Mouse (Mus musculus) liver, embryonic 14.5 days (tissue): ENCODE data around the gene Jup. TPM values are rescaled to one million over a fixed set of nuclear protein-coding genes. Genes with fewer than 3 reads are reported as not detected.
"Not testable (repeated sequence)": the region's sequence is repeated elsewhere in the genome, so short reads cannot be mapped to it uniquely, and the experiment has no call there.

Source experiments
- ATAC-seq: fragments of 200-750 bp; cut with Nextera tagmentation; 2 replicates; pipeline ENCODE4 v1.8.0; 2017; ENCODE audit warnings: moderate number of reproducible peaks, mild to moderate bottlenecking, moderate library complexity; ENCODE audit not compliant: insufficient read depth
- DNase-seq, 3 experiments: peaks; one replicate each; pipeline ENCODE4 v3.0.0-alpha.2; 2012 to 2013; ENCODE audit warnings: low read depth in 3 of 3, low spot score in 3 of 3
- H3K27ac ChIP-seq: fragments of 300-500 bp; sonication (generic); 2 replicates; pipeline ENCODE4 v1.5.1; 2014; ENCODE audit warnings: moderate library complexity, mild to moderate bottlenecking, control low read depth, inconsistent platforms
- H3K27me3 ChIP-seq: fragments of 300-500 bp; sonication (generic); 2 replicates; pipeline ENCODE4 v1.6.1; 2014; ENCODE audit warnings: mild to moderate bottlenecking, low read length, moderate library complexity; ENCODE audit not compliant: control insufficient read depth, insufficient read depth
- H3K36me3 ChIP-seq: fragments of 300-500 bp; sonication (generic); replicated peaks from 2 replicates; pipeline ENCODE4 v1.6.1; 2014; ENCODE audit warnings: low read depth; ENCODE audit not compliant: control insufficient read depth, insufficient read depth
- H3K4me1 ChIP-seq, 2 experiments: fragments of 200-500 bp in 1 of 2; fragments of 300-500 bp in 1 of 2; sonication (generic) in 1 of 2; replicated peaks; 2 replicates each; pipeline ENCODE4 v1.6.1; 2012 to 2014; ENCODE audit warnings: antibody characterized with exemption in 1 of 2, inconsistent platforms in 1 of 2, low read length in 1 of 2; ENCODE audit not compliant: control insufficient read depth in 2 of 2, insufficient read depth in 2 of 2
- H3K4me2 ChIP-seq: fragments of 300-500 bp; sonication (generic); 2 replicates; pipeline ENCODE4 v1.6.1; 2014; ENCODE audit warnings: low read depth, mild to moderate bottlenecking, control low read depth, moderate library complexity
- H3K4me3 ChIP-seq, 2 experiments: fragments of 200-500 bp in 1 of 2; fragments of 300-500 bp in 1 of 2; sonication (generic) in 1 of 2; 2 replicates each; pipeline ENCODE4 v1.5.1; 2012 to 2014; ENCODE audit warnings: low read depth in 2 of 2, low read length in 2 of 2, mild to moderate bottlenecking in 2 of 2, control low read depth in 1 of 2, inconsistent platforms in 1 of 2, moderate library complexity in 1 of 2; ENCODE audit not compliant: insufficient read depth in 1 of 2
- H3K9ac ChIP-seq: fragments of 300-500 bp; sonication (generic); replicated peaks from 2 replicates; pipeline ENCODE4 v1.6.1; 2014; ENCODE audit warnings: mild to moderate bottlenecking, control low read depth, moderate library complexity
- H3K9me3 ChIP-seq: fragments of 300-500 bp; sonication (generic); 2 replicates; pipeline ENCODE4 v1.6.1; 2016; ENCODE audit warnings: low read length, mixed read lengths; ENCODE audit not compliant: control insufficient read depth
- CTCF ChIP-seq: IDR thresholded peaks from 2 replicates; pipeline ENCODE4 v1.5.1; 2016; ENCODE audit warnings: antibody characterized with exemption, low read depth, control low read depth
- EP300 ChIP-seq: IDR thresholded peaks from 2 replicates; pipeline ENCODE4 v1.6.1; 2016; ENCODE audit warnings: antibody characterized with exemption, low read depth
- WGBS: fragments of 180-500 bp; shearing (Covaris S2); extraction: QIAGEN DNeasy Blood & Tissue Kit; methylation state at CpG from one replicate; pipeline ENCODE4 v1.1.7; 2014; ENCODE audit not compliant: insufficient replicate concordance; 5-methylcytosine and 5-hydroxymethylcytosine counted together
- polyA plus RNA-seq, 2 experiments: library from polyadenylated mRNA; depleted of rRNA in 1 of 2; stranded (reverse) in 1 of 2; unstranded in 1 of 2; fragments of >200 nt; fragmentation: Nextera tagmentation in 1 of 2; extraction: Ambion mirVana in 1 of 2; gene quantifications; 2 replicates each; pipeline versions ENCODE4 v1.2.1 to v1.2.3; 2012 to 2014

Gene Jup
- polyA plus RNA-seq, 2 experiments: 8.5 to 8.6 TPM

DNA sequence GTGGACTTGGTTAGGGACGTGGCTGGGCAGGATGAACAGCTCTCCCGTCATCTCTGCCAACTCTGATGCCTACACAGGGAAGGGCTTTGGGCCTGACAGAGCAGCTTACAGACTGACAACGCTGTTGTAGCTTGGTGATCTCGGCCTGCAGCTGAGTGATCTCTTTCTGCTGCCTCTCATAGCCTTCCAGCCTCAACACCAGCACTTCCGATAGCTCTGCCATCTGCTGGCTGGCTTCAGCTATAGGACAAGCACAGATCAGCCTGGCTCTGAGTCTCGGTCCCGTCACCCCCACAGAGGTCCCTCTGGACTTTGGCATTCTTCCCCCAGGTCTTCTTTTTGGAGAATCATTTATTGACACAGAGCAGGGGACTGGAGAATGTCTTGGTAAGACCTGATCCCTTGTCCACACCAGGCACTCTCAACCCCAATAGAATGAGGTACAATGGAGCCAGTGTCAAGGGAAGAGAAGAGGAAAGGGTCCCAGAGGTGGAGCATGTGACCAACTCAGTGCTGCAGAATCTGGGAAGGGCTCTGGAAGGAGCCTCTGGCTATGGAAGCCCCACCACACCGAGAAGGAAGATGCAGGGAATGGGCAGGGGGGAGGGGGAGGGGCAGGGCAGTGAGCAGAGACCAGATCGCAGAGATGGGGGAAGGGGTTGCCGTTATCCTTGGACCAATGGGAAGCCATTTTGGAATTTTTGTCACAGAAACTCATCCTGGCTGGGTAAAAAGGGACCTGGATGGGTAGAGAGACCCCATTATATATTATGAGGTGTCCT lies 45.3 kb downstream of the Jup start:
- Histone ChIP-seq H3K27ac (no peak overlapping the region), H3K4me2 (no peak overlapping the region), H3K9ac (no peak overlapping the region), H3K4me1 (no peaks in the 10 kb centered on the region), H3K27me3 (peaks cover 43% of the 10 kb centered on the region), H3K4me3 (no peak overlapping the region), H3K36me3 (no peaks in the 10 kb centered on the region), H3K9me3 (no peaks in the 10 kb centered on the region)
- ATAC-seq: no peak
- no peak for TF ChIP-seq EP300
- TF ChIP-seq CTCF: peak; percentile 60
- no peak for DNase-seq
- WGBS: 23% methylated on average over 10 of the region's 10 CpGs

DNA sequence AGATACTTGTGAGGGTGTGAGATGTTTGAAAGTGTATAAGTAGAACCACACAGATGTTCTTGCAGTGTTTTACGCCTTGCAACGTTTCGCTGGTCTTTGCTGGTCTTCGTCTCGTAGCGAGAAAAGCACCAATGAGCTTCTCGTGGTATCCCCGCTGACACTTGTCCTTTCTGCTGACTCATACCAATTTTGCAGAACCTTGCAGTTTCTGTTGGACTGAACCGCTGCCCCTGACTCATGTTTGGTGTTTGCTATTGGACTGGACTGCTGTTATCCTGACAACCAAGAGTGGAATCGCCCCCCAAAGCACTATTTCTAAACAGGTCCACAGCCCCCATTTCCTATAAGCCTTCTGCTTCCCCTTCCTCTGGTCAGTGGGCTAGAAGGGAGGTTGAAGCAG lies 53.3 kb downstream of the Jup start:
- H3K27me3 ChIP-seq: no peaks in the 10 kb centered on the region
- H3K4me3 ChIP-seq: no peak overlapping the region
- H3K9ac ChIP-seq: no peak overlapping the region
- 48% methylated on average over 10 of the region's 10 CpGs for WGBS
- DNase-seq (no peak), ATAC-seq (no peak)
- no peaks in the 10 kb centered on the region for H3K36me3 ChIP-seq
- H3K9me3 ChIP-seq: no peaks in the 10 kb centered on the region
- no peaks in the 10 kb centered on the region for H3K4me1 ChIP-seq
- TF ChIP-seq EP300 (no peak), CTCF (no peak)
- H3K4me2 ChIP-seq: no peak overlapping the region
- H3K27ac ChIP-seq: no peak overlapping the region

DNA sequence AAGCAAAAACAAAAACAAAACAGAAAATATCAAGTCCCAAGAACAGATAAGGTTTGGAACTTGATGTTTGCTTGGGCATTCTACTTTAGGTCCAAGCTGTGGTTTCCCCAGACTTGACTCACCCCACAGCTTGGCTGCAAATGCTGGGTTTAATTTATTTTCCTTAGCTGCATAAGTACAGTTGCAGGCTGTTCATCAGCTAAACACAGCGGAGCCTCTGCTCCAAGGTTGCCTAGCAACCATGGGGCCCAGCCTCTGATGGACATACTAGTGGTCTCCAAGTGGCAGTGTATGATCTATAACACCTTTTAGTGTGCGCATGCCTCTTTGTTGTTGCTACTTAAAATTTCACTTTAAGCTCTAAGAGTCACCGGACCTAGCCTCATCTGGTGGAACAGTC lies 61.8 kb downstream of the Jup start:
- Histone ChIP-seq H3K4me2 (no peak overlapping the region), H3K9me3 (no peaks in the 10 kb centered on the region), H3K27ac (no peak overlapping the region), H3K36me3 (no peaks in the 10 kb centered on the region), H3K9ac (no peak overlapping the region), H3K27me3 (no peaks in the 10 kb centered on the region), H3K4me3 (no peak overlapping the region), H3K4me1 (no peaks in the 10 kb centered on the region)
- 64% methylated on average over 3 of the region's 3 CpGs for WGBS
- TF ChIP-seq CTCF: no peak
- no peak for TF ChIP-seq EP300
- ATAC-seq (no peak), DNase-seq (no peak)

DNA sequence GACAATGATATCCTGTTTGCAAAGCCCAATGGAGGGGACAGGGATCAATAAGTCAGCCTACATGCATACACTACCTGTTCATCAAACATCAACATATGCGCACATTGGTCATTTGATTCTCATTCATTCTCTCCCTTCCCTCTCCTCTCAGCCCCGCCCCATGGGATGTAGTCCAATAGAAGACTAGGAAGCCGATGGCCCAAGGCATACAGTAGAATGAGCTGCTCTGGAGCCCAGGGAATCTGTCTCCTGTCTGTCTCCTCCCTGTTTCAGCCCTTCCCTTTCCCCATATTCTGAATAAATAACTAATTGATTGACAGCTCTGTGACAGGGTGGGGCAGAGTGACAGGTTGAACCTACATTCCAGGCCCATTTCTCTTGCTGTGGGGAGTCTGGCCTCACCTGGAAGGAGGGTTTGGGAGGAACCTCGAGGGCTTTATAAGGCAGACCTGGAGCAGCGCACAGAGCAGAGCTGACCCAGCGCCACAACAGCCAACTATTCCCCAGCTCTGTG lies 63.6 kb downstream of the Jup start, which contains the start of gene Gast:
Gene Gast, plus strand, starts transcription at position 464 of the 514 bp plus-strand sequence.
- TF ChIP-seq CTCF (no peak), EP300 (no peak)
- Histone ChIP-seq H3K36me3 (no peaks in the 10 kb centered on the region), H3K27me3 (no peaks in the 10 kb centered on the region), H3K9me3 (no peaks in the 10 kb centered on the region), H3K27ac (no peak within 1 kb of the TSS), H3K4me2 (no peak within 1 kb of the TSS), H3K4me1 (no peaks in the 10 kb centered on the region), H3K9ac (no peak within 1 kb of the TSS), H3K4me3 (no peak within 1 kb of the TSS)
- ATAC-seq (no peak), DNase-seq (no peak)
- WGBS: 59% methylated on average over 6 of the region's 6 CpGs

DNA sequence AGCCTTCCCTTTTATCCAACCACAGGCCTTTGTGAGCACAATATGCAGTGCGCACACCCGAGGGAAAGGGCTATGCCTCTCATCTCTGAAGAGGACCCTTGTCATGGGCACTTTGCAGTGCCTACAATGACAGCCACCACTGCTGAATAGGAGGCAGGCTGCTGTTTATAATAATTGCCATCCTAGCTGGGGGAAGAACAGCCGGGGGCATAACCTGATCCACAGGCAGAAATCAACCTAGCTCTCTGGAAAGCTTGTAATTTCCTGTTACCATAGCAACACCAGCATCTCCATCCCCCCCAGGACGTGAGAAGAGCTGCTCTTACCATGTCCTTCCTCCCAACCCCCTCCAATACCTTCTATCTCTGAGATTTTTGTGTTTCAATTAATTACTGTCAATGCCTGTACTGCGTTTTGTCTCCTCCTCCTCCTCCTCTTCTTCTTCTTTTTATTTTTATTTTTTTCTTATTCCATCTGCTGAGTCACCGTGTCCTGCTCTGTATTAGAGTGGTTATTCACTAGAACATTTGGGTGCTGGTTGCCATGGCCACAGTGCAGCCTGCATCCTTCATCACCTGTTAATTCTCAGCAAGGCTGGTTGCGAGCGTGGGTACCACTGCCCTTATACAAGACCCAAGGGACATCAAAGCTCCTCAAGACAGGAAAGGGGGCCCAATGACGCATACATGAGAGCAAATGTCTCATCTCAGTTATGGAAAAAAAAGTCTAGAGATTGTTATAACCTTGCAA lies 64.6 kb downstream of the Jup start:
- Histone ChIP-seq H3K4me2 (no peak overlapping the region), H3K9ac (no peak overlapping the region), H3K4me1 (no peaks in the 10 kb centered on the region), H3K4me3 (no peak overlapping the region), H3K27me3 (no peaks in the 10 kb centered on the region), H3K36me3 (no peaks in the 10 kb centered on the region), H3K27ac (no peak overlapping the region), H3K9me3 (no peaks in the 10 kb centered on the region)
- no peak for ATAC-seq
- no peak for TF ChIP-seq CTCF
- DNase-seq: no peak
- 57% methylated on average over 9 of the region's 9 CpGs for WGBS

DNA sequence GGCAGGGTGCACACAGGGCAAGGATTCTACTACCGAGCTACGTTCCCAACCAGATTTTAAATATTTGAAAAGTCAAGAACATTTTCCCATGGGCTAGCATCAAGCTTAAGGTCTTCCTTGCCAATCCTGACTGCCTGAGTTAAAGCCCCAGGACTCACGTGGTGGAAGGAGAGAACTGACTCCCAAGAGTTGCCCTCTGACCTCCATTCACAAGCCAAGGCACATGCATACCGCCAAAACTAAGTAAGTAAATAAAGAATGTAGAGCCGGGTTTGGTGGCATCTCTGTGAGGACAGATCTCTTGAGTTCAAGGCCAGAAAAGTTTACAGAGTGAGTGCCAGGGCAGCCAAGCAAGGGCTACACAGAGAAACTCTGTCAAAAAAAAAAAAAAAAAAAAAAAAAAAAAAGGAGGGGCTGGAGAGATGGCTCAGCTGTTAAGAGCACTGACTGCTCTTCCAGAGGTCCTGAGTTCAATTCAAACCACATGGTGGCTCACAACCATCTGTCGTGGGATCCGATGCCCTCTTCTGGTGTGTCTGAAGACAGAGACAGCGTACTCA lies 66.7 kb downstream of the Jup start:
- ATAC-seq, H3K4me3 ChIP-seq, H3K36me3 ChIP-seq, H3K9me3 ChIP-seq, H3K4me2 ChIP-seq, H3K9ac ChIP-seq, H3K4me1 ChIP-seq, DNase-seq, H3K27ac ChIP-seq, H3K27me3 ChIP-seq: not testable (repeated sequence)
- WGBS: 48% methylated on average over 8 of the region's 8 CpGs
